Mouse (Mus musculus): ENCODE measurements around the gene Bri3bp.
"Not testable (repeated sequence)": the region's sequence is repeated elsewhere in the genome, so short reads cannot be mapped to it uniquely, and the experiment has no call there.

Bri3bp gene

DNA sequence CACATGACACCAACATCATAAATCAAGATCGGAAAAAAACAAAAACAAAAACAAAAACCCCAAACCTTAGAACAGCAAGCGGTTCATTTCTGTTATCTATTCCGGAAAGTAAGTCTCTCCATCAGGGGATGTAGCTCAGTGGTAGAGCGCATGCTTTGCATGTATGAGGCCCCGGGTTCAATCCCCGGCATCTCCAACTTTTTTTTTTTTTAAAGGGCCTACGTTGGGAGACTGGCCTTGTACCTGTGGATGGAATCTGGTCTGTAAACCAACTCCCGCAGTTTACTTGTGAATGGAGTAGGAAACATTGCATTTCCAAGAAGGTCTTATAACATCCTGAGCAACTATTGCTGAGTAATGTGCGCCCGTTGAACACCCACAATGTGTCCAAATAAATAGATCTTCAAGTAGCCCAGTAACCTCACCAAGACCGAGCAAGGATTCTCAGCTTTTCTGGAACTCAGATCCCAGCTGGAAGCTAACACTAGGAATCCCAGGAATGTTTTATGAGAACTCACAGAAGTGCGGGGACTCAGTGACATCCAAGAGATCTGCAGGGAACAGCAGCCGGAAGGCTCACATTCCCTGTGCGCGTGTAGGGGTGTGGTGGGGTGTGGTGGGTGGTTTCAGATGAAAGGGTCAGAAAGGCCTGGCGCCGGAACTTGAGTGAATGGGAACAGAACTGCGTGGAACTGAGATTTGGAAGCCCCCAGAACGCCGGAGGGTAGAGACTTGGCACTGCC is 31.8 kb upstream of the Bri3bp start:
- DNase-seq (ENCODE audit: low read depth, low spot score), result no peak

DNA sequence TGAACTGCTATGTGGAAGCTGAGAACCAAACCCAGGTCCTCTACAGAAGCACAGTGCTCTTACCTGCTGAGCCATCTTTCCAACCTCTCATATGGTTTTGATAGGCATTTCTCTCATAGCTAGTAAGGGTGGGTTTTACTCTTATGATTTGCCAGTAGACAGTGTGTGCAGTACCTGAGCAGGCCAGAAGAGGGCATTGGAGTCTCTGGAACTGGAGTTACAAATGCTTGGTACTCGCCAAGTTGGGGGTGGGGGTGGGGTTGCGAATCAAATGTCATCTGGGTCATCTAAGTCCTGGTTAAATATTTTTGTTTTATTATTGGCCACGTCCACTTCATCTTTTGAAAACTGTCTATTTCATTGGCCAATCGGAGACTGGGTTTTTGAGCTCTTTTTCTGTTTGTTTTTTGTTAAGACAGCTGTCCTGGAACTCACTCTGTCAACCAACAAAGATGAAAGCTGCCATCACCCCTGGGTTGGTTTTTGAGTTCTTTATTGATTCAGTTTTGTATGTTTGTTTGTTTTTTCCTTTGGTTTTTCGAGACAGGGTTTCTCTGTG is 29.3 kb upstream of the Bri3bp start:
- peak; percentile 46 for DNase-seq (ENCODE audit: low read depth, low spot score)

DNA sequence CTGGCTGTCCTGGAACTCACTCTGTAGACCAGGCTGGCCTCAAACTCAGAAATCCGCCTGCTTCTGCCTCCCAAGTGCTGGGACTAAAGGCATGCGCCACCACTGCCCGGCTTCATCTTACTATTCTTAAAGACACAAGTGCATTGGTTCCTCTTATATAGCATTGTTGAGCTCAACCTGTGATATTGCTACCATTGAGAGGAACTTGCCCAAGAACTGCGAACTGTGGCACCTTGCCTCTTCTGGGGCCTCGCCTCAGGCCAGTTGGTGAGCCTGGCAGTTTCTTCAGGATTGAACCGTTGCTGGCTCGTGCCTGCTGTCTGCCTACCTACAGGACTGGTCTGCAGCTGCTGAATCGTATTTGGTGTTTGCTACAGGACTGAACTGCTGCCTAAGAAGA is 28.8 kb upstream of the Bri3bp start:
- DNase-seq (ENCODE audit: low read depth, low spot score), result not testable (repeated sequence)

DNA sequence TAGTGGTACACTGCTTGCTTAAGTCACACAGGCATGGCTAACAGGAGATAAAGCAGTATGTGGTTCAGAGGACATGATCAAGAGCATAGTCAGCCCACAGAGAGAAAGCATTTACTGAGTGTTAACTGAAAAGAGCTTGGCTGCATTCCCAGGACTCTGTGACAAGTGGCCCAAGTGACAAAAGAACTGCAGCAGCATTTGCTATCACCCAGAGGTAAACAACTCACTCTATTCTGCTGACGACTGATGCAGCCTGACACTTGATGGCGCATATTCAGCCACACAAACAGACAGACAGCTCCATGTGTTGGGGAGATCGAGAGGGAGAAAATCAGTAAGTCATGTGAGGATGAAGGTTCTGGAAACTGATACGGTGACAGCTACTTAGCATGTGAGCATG is 27.6 kb upstream of the Bri3bp start:
- no peak for DNase-seq (ENCODE audit: low read depth, low spot score)

DNA sequence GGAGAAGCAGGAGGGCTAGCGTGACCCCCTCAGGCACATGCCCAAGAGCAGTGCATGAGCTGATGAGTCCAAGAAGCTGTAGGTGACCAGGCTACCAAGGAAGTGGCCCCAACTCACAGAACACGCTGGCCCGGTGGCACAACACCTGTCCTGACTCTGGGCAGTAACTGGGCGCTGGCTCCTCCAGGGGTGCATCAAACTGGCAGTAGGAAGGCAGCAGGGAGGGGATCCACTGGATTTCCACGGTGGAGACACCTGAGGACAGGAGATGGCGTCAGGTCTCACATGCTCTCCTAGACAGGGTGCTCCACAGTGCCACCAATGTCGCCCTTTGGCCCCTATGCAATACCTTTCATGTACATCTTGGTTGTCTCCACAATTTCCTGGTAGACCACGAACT is 25.2 kb upstream of the Bri3bp start:
- DNase-seq (ENCODE audit: low read depth, low spot score), result no peak

DNA sequence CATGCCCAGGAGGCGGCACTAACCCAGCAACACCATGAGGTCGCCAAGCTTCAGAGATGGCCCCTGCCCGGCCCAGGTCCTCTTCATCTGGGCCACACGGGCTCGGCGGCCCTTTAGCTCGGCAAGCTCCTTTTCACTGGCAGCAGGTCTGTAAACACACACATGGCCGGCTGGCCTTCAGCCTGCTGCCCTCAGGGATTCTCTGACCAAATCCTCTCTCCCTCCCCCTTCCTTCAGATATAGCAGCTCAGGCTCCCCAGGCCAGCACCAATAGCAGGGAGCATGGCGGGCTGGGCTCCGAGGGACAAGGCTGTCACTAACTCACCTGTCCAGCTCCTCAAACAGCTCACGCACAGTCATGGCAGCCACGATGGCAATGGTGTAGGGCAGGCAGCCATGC is 22.7 kb upstream of the Bri3bp start:
- no peak for DNase-seq (ENCODE audit: low read depth, low spot score)

DNA sequence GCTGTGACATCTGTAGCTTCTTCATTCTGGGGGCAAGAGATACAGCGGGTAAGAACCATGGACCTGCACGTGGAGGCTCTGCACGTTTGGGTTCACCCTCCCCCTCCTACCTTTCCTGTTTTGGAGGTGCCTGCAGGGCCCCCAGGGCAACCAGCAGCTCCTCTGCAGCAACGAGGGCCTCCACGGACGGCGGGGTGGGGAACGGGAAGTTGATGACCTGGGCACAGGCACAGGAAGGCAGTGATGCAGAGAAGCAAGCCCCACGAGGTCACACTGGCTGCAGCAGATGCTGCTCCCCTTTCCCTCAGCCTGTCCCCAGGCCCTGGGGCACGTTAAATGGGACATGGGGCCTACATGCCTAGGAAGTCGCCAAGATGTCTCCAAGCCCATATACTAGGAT is 22.2 kb upstream of the Bri3bp start:
- DNase-seq (ENCODE audit: low read depth, low spot score), result no peak

DNA sequence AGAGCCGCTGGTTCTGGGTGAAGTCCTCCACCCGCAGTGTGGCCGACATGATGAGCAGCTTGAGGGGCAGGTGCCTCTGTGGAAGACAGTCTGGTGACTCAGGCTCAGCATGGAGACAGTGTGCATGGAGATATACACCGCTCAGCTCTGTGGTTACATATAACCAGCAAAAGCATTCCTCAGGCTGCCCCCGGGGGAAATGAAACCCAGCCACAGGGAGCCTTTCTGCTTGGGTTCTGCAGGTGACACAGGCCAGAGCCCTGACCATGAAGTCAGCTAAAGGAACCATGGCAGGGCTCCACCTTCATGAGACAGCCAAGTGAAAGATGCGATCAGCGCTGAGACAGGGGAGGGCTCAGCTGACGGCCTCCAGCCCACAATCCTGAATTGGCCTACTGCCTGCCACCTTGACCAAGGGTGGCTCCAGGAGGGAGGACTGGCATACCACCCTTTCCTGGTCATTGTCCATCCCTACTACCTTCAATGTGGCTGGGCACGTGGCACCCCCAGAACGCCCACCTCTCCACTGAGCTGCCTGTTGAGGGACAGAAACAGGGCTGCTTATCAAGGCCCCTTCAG is 15.6 kb upstream of the Bri3bp start:
- no peak for DNase-seq (ENCODE audit: low read depth, low spot score)

DNA sequence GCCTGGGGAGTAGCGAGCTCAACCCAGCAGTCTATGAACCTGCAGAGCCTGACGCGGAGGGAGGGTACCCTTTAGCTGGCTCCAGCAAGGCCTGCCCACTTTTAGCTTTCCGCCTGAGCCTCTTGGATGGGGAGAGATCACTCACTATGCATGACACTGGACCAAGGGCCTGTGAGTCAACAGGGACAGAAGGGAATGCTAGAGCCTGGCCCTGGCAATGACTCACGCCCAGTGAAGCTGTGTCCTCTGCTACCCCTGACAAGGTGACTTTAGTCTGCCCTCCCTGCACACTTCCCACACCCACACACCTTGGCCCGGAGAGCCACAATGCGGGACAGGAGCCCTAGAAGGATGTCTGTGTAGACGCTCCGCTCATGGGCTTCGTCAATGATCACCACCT is 15.0 kb upstream of the Bri3bp start:
- DNase-seq (ENCODE audit: low read depth, low spot score), result no peak

DNA sequence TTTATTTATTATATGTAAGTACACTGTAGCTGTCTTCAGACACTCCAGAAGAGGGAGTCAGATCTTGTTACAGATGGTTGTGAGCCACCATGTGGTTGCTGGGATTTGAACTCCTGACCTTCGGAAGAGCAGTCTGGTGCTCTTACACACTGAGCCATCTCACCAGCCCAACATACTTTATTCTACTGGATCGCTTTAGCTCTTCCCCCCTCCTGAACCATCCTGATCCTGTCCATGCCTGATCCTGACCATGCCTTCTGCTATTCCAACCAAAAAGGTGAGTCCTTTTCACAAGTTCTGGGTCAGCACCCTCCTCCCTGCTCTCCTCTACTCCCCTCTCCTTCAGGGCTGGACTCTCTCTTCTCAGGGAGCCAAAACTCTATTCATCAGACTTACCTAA is 9.0 kb upstream of the Bri3bp start:
- not testable (repeated sequence) for DNase-seq (ENCODE audit: low read depth, low spot score)

DNA sequence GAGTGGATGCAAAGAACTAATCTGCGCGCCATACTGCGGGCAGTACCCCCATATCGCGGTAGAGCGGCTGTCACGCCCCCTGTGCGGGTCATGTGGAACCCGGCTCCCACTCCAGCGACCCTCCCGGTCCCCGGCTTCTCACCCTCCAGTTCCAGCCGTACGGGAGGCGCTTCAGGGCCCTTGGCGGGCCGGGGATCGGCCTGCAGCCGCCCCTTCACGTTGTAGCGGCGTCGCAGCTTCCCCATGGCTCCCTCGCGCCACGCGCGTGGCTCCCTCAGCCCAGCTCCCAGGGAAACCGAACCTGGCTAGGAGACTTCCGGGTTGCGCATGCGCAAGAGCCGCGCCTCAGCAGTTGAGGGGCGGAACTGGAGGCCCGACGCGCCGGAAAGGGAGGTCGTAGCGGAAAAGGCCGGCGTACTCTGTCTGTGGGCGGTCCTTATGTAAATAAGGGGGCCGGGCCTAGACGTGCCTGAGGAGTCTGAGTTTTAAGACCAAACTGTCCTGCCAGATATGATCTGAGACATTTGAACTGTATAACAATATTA is 7.5 kb upstream of the Bri3bp start, which contains the start of gene Dhx37:
TSS of gene Dhx37 (minus strand) at position 329 of the 545 bp plus-strand sequence.
- DNase-seq (ENCODE audit: low read depth, low spot score), result peak; percentile 90

DNA sequence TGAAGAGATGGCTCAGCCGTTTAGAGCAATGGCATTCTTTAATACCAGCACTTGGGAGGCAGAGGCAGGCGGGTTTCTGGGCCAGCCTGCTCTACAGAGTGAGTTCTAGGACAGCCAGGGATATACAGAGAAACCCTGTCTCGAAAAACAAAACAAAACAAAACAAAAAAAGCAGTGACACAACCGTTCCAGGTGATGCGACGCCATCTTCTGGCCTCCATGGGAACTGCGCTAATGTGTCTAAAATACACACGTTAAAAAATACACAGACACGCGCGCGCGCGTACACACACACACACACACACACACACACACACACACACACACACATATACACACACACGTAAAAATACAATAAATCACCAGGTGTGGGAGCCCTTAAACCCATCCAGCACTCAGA is 7.0 kb upstream of the Bri3bp start:
- DNase-seq (ENCODE audit: low read depth, low spot score), result not testable (repeated sequence)

DNA sequence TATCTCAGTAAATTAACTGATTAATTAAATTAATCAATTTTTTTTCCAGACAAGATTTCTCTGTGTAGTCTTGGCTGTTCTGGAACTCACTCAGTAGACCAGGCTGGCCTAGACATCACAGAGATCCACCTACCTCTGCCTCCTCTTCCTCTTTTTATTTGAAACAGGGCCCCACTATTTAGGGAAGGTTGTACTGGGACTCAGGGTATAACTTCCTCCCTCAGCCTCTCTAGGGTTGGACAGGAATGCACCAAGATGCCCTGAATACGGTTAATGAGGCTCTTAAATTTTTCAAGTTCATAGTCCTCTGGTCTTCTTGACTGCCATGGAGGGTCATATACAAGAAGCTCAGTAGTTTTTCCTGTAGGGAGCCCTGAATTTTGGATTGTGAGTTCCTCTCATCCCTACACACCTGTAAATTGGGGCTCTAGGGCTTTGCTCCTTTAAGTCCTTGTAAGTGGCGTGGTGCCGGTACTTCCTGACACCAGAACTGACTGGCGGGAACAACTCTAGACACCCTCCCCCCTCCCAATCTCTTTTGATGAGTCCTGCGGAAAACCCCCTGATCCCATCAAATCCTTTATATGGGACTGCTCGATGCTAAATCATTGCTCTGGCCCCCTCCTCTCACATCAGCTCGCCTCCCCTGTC is 660 bp upstream of the Bri3bp start:
- no peak for DNase-seq (ENCODE audit: low read depth, low spot score)

DNA sequence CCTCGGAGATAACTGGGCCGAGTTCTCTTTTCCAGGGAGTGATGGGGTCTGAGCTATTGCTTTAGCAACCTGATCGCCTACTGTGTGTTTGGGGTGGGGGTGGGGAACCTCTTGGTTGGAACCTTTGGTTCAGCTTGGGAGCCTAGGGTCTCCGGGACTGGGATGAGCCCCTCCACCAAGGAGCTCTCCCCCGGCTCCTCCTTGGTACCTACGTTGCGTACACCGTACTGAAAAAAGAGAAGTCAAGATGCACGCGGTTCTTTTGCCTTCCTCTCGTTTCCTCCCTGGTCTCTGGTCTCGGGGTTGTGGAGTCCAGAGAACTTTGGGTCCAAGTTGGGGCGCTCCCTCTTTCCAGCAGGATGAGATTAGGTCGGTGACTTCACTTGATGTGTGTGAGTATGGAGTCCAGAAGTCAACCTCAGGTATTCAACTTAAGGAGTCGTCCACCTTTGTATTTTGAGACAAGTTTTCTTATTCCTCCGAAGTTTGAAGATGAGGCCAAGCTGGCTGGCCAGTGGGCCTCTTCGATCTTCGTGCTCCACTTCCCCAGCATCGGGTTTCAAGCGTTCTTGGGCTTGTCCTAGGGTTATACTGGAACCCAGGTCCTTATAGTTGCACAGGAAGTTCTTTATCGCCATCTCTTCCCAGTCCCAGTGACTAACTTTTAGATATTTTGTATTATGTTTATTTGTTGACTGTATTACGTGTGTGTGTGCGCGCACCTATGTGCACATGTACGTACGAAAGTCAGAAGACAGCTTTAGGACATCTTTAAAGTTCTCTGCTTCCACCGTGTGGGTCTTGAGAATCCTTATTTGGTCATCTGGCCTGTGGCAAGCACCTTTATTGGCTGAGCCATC is 998 bp downstream of the Bri3bp start:
- no peak for DNase-seq (ENCODE audit: low read depth, low spot score)

DNA sequence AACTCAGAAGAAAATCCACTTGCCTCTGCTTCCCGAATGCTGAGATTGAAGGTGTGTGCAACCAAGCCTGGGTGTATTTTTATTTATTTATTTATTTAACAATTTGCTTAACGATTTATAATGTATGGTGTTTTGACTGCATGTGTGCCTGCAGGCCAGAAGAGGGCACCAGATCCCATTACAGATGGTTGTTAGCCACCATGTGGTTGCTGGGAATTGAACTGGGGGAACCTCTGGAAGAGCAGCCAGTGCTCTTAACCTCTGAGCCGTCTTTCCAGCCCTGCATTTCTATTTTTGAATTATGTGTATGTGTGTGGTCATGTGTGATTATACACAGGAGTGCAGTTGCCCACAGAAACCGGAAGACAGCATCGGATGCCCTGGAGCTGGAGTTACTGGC is 2.0 kb downstream of the Bri3bp start:
- no peak for DNase-seq (ENCODE audit: low read depth, low spot score)

DNA sequence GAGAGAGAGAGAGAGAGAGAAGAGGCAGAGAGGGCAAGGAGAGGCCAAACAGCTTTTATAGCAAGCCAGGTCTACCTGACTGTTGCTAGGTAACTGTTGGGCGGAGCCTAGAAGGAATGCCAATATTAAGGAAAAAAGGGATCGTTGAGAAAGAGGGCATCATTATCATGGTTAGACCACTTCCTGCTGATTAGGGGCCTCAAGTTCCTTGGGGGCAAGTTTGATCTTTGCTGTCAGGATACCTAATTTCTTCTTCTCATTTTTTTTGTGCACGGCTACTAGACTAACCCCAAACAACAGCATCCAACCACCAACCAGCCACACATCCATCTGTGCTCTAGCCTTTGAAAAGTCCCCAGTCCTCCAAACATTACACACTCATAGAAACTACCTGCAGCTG is 2.5 kb downstream of the Bri3bp start:
- DNase-seq (ENCODE audit: low read depth, low spot score), result no peak

DNA sequence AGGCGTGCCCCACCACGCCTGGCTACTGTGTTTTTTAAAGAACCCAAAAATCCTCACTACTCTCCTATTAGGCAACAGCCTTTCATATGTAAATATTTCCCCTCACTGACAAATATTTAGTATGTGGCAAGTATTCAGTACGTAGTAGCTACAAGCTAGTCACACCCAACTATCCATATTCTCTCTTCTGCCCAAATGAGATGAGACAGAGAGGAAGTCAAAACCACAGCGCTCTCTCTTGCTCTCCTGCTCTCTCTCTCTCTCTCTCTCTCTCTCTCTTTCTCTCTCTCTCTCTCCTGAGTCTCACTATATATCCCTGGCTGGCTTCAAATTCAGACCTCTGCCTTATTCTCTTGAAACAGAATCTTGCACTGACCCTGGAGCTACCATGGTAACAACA is 3.2 kb downstream of the Bri3bp start:
- no peak for DNase-seq (ENCODE audit: low read depth, low spot score)

DNA sequence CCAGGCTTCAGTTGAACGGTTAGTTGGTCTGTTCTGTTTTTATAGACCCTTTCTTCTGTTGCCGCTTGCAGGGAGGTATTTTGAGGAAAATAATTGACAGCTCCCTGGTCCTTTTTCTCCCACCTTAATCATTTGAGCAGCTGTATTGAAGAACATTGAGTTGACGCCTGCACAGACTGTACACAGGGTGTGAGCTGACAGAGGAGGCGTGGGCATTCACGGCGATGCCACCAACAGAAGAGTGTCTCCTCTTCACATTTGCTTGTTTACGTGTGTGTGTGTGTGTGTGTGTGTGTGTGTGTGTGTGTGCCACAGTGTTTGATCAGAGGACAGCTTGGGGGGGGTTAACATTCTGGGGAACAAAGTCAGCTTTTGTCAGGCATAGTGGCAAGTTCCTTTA is 5.0 kb downstream of the Bri3bp start:
- no peak for DNase-seq (ENCODE audit: low read depth, low spot score)

DNA sequence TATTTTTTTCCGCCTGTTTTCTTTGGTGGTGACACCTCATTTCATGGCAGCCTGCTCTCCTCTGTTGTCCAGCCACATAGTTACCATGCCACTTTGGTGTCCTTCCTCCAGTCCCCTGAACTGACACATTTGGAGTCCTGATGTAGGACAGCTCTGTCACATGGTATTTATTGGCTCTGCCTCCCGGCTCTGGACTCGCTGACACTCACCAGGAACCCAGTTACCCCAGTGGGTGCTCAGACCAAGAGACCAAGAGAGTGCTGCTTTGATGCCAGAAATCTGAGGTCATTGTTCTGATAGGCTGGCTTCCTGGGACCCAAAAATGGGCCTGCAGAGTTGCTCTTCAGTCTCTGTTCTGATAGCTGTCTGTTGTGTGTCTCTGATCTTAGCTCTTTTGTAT is 6.7 kb downstream of the Bri3bp start:
- DNase-seq (ENCODE audit: low read depth, low spot score), result no peak

DNA sequence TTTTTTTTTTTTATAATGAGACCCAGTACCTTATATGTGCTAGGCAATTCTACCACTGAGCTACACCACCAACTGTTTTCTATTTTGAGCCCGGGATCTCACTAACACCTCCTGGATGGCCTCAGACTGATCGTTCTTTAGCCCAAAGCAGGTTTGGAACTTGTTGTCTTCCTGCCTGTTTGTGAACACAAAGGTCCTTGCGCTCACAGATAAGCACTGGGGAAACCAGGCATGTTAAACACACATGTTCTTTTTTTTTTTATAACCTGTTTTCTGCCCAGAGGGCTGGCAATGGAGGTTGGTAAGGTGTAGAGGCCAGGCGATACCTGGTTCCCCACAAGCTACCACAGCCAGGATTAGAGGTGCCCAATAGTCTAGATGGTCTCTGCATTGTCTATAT is 7.3 kb downstream of the Bri3bp start:
- DNase-seq (ENCODE audit: low read depth, low spot score), result no peak

DNA sequence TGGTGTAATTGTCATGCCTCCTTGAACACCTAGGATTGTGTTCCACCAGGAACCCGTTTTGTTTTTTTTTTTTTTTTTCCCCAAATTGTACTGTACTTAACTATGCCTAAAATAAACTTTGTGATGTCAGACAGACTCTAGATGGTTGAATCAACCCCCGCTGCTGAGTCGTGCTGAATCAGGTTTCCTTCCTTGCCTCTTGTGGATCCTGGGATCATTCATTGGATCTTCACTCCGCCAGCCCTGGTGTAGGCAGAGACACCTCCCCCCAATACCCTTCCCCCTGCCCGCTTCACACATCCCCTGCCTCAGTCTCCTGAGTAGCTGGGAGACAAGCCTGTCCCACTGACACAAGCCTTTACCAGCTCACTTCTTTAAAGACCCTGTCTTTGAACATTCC is 7.9 kb downstream of the Bri3bp start:
- DNase-seq (ENCODE audit: low read depth, low spot score), result no peak

DNA sequence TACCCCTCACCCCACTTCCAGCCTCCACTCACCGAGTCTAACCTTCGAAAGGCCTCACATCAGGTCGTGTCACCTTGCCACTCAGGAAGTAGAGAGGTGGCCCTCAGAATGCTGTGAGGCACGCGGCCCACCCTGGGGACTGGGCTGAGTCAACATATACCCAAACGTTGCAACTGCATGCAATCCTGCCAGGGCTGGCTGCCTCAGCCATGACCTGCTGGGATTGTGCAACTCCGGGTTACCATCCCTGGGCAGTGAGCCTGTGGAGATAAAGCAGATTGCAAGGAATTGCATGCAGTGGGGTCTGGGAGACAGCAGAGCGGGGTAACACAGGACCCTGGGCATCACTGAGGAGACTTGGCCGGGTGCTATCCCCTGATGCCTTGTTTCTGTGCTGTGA is 11.2 kb downstream of the Bri3bp start:
- no peak for DNase-seq (ENCODE audit: low read depth, low spot score)
